Mouse (Mus musculus) G1E (cell line): ENCODE data around the gene Tctex1d2.

ENCODE experiments used
- CTCF ChIP-seq: IDR thresholded peaks from 2 replicates; pipeline ENCODE4 v1.5.1; 2012; ENCODE audit warnings: low read depth, low read length, inconsistent platforms, mixed read lengths
- GATA1 ChIP-seq: IDR thresholded peaks from 2 replicates; pipeline ENCODE4 v1.6.1; 2012; ENCODE audit warnings: borderline replicate concordance, low read length, inconsistent platforms, mixed read lengths
- GATA2 ChIP-seq: IDR thresholded peaks from 2 replicates; pipeline ENCODE4 v1.6.1; 2012; ENCODE audit warnings: low read depth, low read length, inconsistent platforms, borderline replicate concordance
- POLR2AphosphoS5 ChIP-seq: IDR thresholded peaks from 2 replicates; pipeline ENCODE4 v1.6.1; 2012; ENCODE audit warnings: low read depth, low read length, inconsistent platforms; ENCODE audit not compliant: insufficient replicate concordance
- TAL1 ChIP-seq: conservative IDR thresholded peaks from 2 replicates; pipeline ENCODE4 v1.6.1; 2012; ENCODE audit warnings: low read depth, low read length, inconsistent platforms, mixed read lengths

- TF ChIP-seq CTCF (no peak), GATA1 (no peak), TAL1 (no peak), POLR2AphosphoS5 (no peak), GATA2 (no peak)
These were observed 19.2 kb upstream of the Tctex1d2 start, which contains the start of gene Tm4sf19 for GRCm38 (mm10) chr16:32400267-32400666.
